In the genomic region with DNA sequence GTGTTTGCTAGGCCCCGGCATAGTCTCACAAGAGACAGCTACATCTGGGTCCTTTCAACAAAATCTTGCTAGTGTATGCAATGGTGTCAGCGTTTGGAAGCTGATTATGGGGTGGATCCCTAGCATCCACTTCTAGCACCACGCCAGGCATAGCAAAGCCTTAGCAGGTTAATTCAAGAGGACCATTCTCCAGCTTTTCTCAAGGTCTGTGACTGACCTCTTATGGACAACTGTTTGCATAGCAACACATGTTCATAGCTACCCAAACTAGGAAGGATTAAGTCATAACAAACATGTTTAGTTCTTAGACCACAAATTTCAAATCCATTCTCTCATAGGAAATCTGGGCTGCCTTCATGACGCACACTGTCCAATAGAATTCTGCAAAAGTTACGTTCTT, we compare ENCODE assay signal across 9 mouse cellular contexts. TPM values are rescaled to one million over a fixed set of nuclear protein-coding genes. Genes with fewer than 3 reads are reported as not detected.
DNase-seq lines count a peak whose midpoint lies in the region; ATAC-seq lines count a peak whose summit lies in the region.
"Had no signal": no experiment of that assay in that cellular context is flagged by ENCODE, and none has a peak within 500 bp of the region (broad histone marks: within the 10 kb centered on the region; RNA-seq: fewer than 3 reads in every experiment).

No protein-coding gene starts in this region.

- no peak overlapping the region for H3K9ac ChIP-seq in heart, embryonic 12.5 days
- no peak overlapping the region for H3K9ac ChIP-seq in neural tube, embryonic 14.5 days (replicated peaks; ENCODE audit: low read depth, low read length)
- no peak overlapping the region for H3K9ac ChIP-seq in embryonic facial prominence, embryonic 14.5 days (ENCODE audit: low read depth, low read length)
- H3K9ac ChIP-seq: liver, embryonic 15.5 days had no signal

- WGBS in heart, embryonic 12.5 days, result 57% methylated on average over 5 of the region's 5 CpGs
- 59% methylated on average over 4 of the region's 5 CpGs for WGBS in neural tube, embryonic 14.5 days
- WGBS in embryonic facial prominence, embryonic 14.5 days, result 49% methylated on average over 4 of the region's 5 CpGs

- H3K4me2 ChIP-seq in heart, embryonic 12.5 days, result no peak overlapping the region
- no peak overlapping the region for H3K4me2 ChIP-seq in neural tube, embryonic 14.5 days (ENCODE audit: low read depth, low read length)
- no peak overlapping the region for H3K4me2 ChIP-seq in embryonic facial prominence, embryonic 14.5 days (ENCODE audit: low read depth, low read length)
- H3K4me2 ChIP-seq: liver, embryonic 15.5 days had no signal

- H3K9me3 ChIP-seq in heart, embryonic 12.5 days (replicated peaks), result no peaks in the 10 kb centered on the region
- no peaks in the 10 kb centered on the region for H3K9me3 ChIP-seq in neural tube, embryonic 14.5 days (ENCODE audit: control insufficient read depth, low read length)
- H3K9me3 ChIP-seq in embryonic facial prominence, embryonic 14.5 days (ENCODE audit: control insufficient read depth, low read length), result no peaks in the 10 kb centered on the region
- H3K9me3 ChIP-seq: liver, embryonic 15.5 days had no signal

- intact Hi-C loops in gastrocnemius, postnatal 36 days (cut with DNase I), result loop anchor here (2.0 kb wide), 1 partner anchor 76 kb away; no protein-coding TSS in a partner anchor

- H3K36me3 ChIP-seq in heart, embryonic 12.5 days, result no peaks in the 10 kb centered on the region
- H3K36me3 ChIP-seq in neural tube, embryonic 14.5 days (ENCODE audit: control insufficient read depth, insufficient read depth, low read length), result no peaks in the 10 kb centered on the region
- no peaks in the 10 kb centered on the region for H3K36me3 ChIP-seq in embryonic facial prominence, embryonic 14.5 days (ENCODE audit: control insufficient read depth, insufficient read depth, low read length)
- H3K36me3 ChIP-seq: liver, embryonic 15.5 days had no signal

- no peak overlapping the region for H3K27ac ChIP-seq in heart, embryonic 12.5 days (ENCODE audit: poor library complexity, severe bottlenecking)
- no peak overlapping the region for H3K27ac ChIP-seq in neural tube, embryonic 14.5 days (ENCODE audit: low read depth, low read length)
- H3K27ac ChIP-seq in embryonic facial prominence, embryonic 14.5 days (replicated peaks; ENCODE audit: low read depth, low read length), result no peak overlapping the region
- H3K27ac ChIP-seq: liver, embryonic 15.5 days had no signal

- no peak overlapping the region for H3K4me3 ChIP-seq in heart, embryonic 12.5 days
- H3K4me3 ChIP-seq in neural tube, embryonic 14.5 days (ENCODE audit: low read depth, low read length), result no peak overlapping the region
- H3K4me3 ChIP-seq in embryonic facial prominence, embryonic 14.5 days (ENCODE audit: low read depth, low read length), result no peak overlapping the region
- H3K4me3 ChIP-seq: liver, embryonic 15.5 days had no signal

- ATAC-seq in heart, embryonic 12.5 days (ENCODE audit: insufficient number of reproducible peaks, low FRiP score), result no peak
- ATAC-seq in neural tube, embryonic 14.5 days (ENCODE audit: low read depth), result peak; percentile 84
- ATAC-seq in embryonic facial prominence, embryonic 14.5 days (ENCODE audit: low read depth), result no peak

- peak; percentile 88 for DNase-seq in heart, adult 11 months
- no peak for DNase-seq in neural tube, embryonic 10.5 days (ENCODE audit: extremely low spot score, low spot score)
- DNase-seq in embryonic facial prominence, embryonic 14.5 days (ENCODE audit: low spot score), result peak; percentile 74
- peak; percentile 69 for DNase-seq in lung, postnatal 10 days
- DNase-seq in urinary bladder, postnatal 10 days (ENCODE audit: low spot score), result no peak
- DNase-seq in gastrocnemius, postnatal 36 days, result no peak

- H3K27me3 ChIP-seq in heart, embryonic 12.5 days (replicated peaks), result no peaks in the 10 kb centered on the region; the same call in 1 of the 2 replicates
- H3K27me3 ChIP-seq in neural tube, embryonic 14.5 days (ENCODE audit: control insufficient read depth, insufficient read depth, low read length), result no peaks in the 10 kb centered on the region
- no peaks in the 10 kb centered on the region for H3K27me3 ChIP-seq in embryonic facial prominence, embryonic 14.5 days (replicated peaks; ENCODE audit: control insufficient read depth, insufficient read depth, low read length)
- H3K27me3 ChIP-seq: liver, embryonic 15.5 days had no signal

- no peaks in the 10 kb centered on the region for H3K4me1 ChIP-seq in heart, embryonic 12.5 days (replicated peaks)
- H3K4me1 ChIP-seq in neural tube, embryonic 14.5 days (ENCODE audit: control insufficient read depth, insufficient read depth, low read length), result no peaks in the 10 kb centered on the region
- no peaks in the 10 kb centered on the region for H3K4me1 ChIP-seq in embryonic facial prominence, embryonic 14.5 days (ENCODE audit: control insufficient read depth, insufficient read depth, low read length)
- H3K4me1 ChIP-seq: liver, embryonic 15.5 days had no signal

RNA-seq across cellular contexts. Expression of a gene that starts 40.7 kb away (rescaled TPM):
- polyA plus RNA-seq in heart, embryonic 12.5 days (2016; fragmentation: Nextera tagmentation; extraction: Ambion mirVana), result 7.3 and 7.9 TPM in 2 replicates
- 3.7 and 6.0 TPM in 2 replicates for polyA plus RNA-seq in neural tube, embryonic 14.5 days (2014; fragmentation: Nextera tagmentation; extraction: Ambion mirVana)
- polyA plus RNA-seq in embryonic facial prominence, embryonic 14.5 days (2014; fragmentation: Nextera tagmentation; extraction: Ambion mirVana), result 3.9 and 4.7 TPM in 2 replicates
- not detected for total RNA-seq in gastrocnemius, postnatal 36 days (2021)

RNA-seq across cellular contexts. Expression of a gene that starts 55.7 kb away (rescaled TPM):
- polyA plus RNA-seq in heart, embryonic 12.5 days (2016; fragmentation: Nextera tagmentation; extraction: Ambion mirVana), result 14.4 and 14.6 TPM in 2 replicates
- polyA plus RNA-seq in neural tube, embryonic 14.5 days (2014; fragmentation: Nextera tagmentation; extraction: Ambion mirVana), result 16.2 and 29.3 TPM in 2 replicates
- polyA plus RNA-seq in embryonic facial prominence, embryonic 14.5 days (2014; fragmentation: Nextera tagmentation; extraction: Ambion mirVana), result 1.6 and 2.8 TPM in 2 replicates
- total RNA-seq in gastrocnemius, postnatal 36 days (2021), result 1 to 10 TPM; 3.1 to 3.6 TPM

Comparison
In these comparisons a context has a peak if more than half of its experiments do, and no peak if none do; other contexts are left out.
1. DNase-seq: peak in heart, adult 11 months (single experiment), embryonic facial prominence, embryonic 14.5 days (single experiment) and lung, postnatal 10 days (single experiment); none in neural tube, embryonic 10.5 days (single experiment), urinary bladder, postnatal 10 days (single experiment) and gastrocnemius, postnatal 36 days (0 of 2).